Mouse (Mus musculus): ENCODE data around the gene Hlf. TPM values are rescaled to one million over a fixed set of nuclear protein-coding genes. Genes with fewer than 3 reads are reported as not detected.

The Hlf gene
- total RNA-seq, 2 experiments from 2014 or later, result 2.3 to 10.2 TPM

GRCm38 (mm10) chr11:90371470-90372100, 19.1 kb downstream of the Hlf start:
- ATAC-seq (replicated peaks; ENCODE audit: poor library complexity, severe bottlenecking), result no peak

GRCm38 (mm10) chr11:90370789-90371291, 19.9 kb downstream of the Hlf start:
- no peak; the same call in 1 of the 2 replicates for ATAC-seq (replicated peaks; ENCODE audit: poor library complexity, severe bottlenecking)

- ATAC-seq (replicated peaks; ENCODE audit: poor library complexity, severe bottlenecking), result no peak
These were observed 20.3 kb downstream of the Hlf start for GRCm38 (mm10) chr11:90370367-90370766.

GRCm38 (mm10) chr11:90369605-90370004, 21.1 kb downstream of the Hlf start:
- ATAC-seq (replicated peaks; ENCODE audit: poor library complexity, severe bottlenecking), result no peak

- no peak for ATAC-seq (replicated peaks; ENCODE audit: poor library complexity, severe bottlenecking)
These were observed 21.6 kb downstream of the Hlf start for GRCm38 (mm10) chr11:90369115-90369514.

GRCm38 (mm10) chr11:90367894-90368860, 22.5 kb downstream of the Hlf start:
- ATAC-seq (replicated peaks; ENCODE audit: poor library complexity, severe bottlenecking), result no peak

GRCm38 (mm10) chr11:90364865-90365264, 25.8 kb downstream of the Hlf start:
- ATAC-seq (replicated peaks; ENCODE audit: poor library complexity, severe bottlenecking), result no peak

- no peak for ATAC-seq (replicated peaks; ENCODE audit: poor library complexity, severe bottlenecking)
These were observed 26.7 kb downstream of the Hlf start for GRCm38 (mm10) chr11:90363821-90364497.

- ATAC-seq (replicated peaks; ENCODE audit: poor library complexity, severe bottlenecking), result peak; percentile 73
These were observed 27.3 kb downstream of the Hlf start for GRCm38 (mm10) chr11:90363406-90363805.

- ATAC-seq (replicated peaks; ENCODE audit: poor library complexity, severe bottlenecking), result no peak
These were observed 30.2 kb downstream of the Hlf start for GRCm38 (mm10) chr11:90360536-90360935.

- no peak for ATAC-seq (replicated peaks; ENCODE audit: poor library complexity, severe bottlenecking)
These were observed 32.6 kb downstream of the Hlf start for GRCm38 (mm10) chr11:90358063-90358462.

GRCm38 (mm10) chr11:90357371-90357770, 33.3 kb downstream of the Hlf start:
- ATAC-seq (replicated peaks; ENCODE audit: poor library complexity, severe bottlenecking), result no peak

GRCm38 (mm10) chr11:90356495-90357304, 34.0 kb downstream of the Hlf start:
- ATAC-seq (replicated peaks; ENCODE audit: poor library complexity, severe bottlenecking), result 0 out of 2 replicates have a peak, but pooled peaks have one; percentile 12

- peak; percentile 16; the same call in 1 of the 2 replicates for ATAC-seq (replicated peaks; ENCODE audit: poor library complexity, severe bottlenecking)
These were observed 34.7 kb downstream of the Hlf start for GRCm38 (mm10) chr11:90356036-90356435.

- ATAC-seq (replicated peaks; ENCODE audit: poor library complexity, severe bottlenecking), result no peak
These were observed 35.4 kb downstream of the Hlf start for GRCm38 (mm10) chr11:90355270-90355681.

- ATAC-seq (replicated peaks; ENCODE audit: poor library complexity, severe bottlenecking), result no peak
These were observed 38.0 kb downstream of the Hlf start for GRCm38 (mm10) chr11:90352696-90353095.

GRCm38 (mm10) chr11:90350153-90350512, 40.6 kb downstream of the Hlf start:
- peak; percentile 46; the same call in 1 of the 2 replicates for ATAC-seq (replicated peaks; ENCODE audit: poor library complexity, severe bottlenecking)

GRCm38 (mm10) chr11:90349486-90350152, 41.1 kb downstream of the Hlf start:
- no peak for ATAC-seq (replicated peaks; ENCODE audit: poor library complexity, severe bottlenecking)

Data from granulocyte monocyte progenitor cell, adult 5-6 weeks (primary cell).